Mouse (Mus musculus): Measurements from ENCODE around the gene Pdcd6ip. TPM values are rescaled to one million over a fixed set of nuclear protein-coding genes. Genes with fewer than 3 reads are reported as not detected.
"Not testable (repeated sequence)": the region's sequence is repeated elsewhere in the genome, so short reads cannot be mapped to it uniquely, and the experiment has no call there.

Pdcd6ip gene
- polyA plus RNA-seq (2012; ENCODE audit: insufficient read depth, insufficient read length, missing spikeins), result 43.4 and 57.6 TPM in 2 replicates

- peaks cover 18% of the 10 kb centered on the region for H3K4me1 ChIP-seq (ENCODE audit: control insufficient read depth, insufficient read depth, insufficient read length, low read length)
- H3K4me3 ChIP-seq (ENCODE audit: insufficient read depth, low read depth, low read length), result peak within 1 kb of the TSS; percentile 98
- H3K27ac ChIP-seq (replicated peaks; ENCODE audit: low read depth, low read length), result peak within 1 kb of the TSS; percentile 97
Observed at GRCm38 (mm10) chr9:113707481-113708360, at the start of gene Pdcd6ip. Gene Pdcd6ip (minus strand): TSS chr9:113708259.

GRCm38 (mm10) chr9:113755888-113756719 is 48.0 kb upstream of the Pdcd6ip start:
- H3K27ac ChIP-seq (replicated peaks; ENCODE audit: low read depth, low read length), result no peak overlapping the region
- H3K4me3 ChIP-seq (ENCODE audit: insufficient read depth, low read depth, low read length), result no peak overlapping the region
- H3K4me1 ChIP-seq (ENCODE audit: control insufficient read depth, insufficient read depth, insufficient read length, low read length), result peaks cover 3% of the 10 kb centered on the region; the same call in 1 of the 2 replicates

- Histone ChIP-seq H3K4me1 (ENCODE audit: control insufficient read depth, insufficient read depth, insufficient read length, low read length) (0 out of 2 replicates have a peak, but pooled peaks cover 3% of the 10 kb centered on the region), H3K4me3 (ENCODE audit: insufficient read depth, low read depth, low read length) (no peak overlapping the region), H3K27ac (replicated peaks; ENCODE audit: low read depth, low read length) (no peak overlapping the region)
Observed at GRCm38 (mm10) chr9:113749356-113749755, 41.3 kb upstream of the Pdcd6ip start.

GRCm38 (mm10) chr9:113743291-113743690 is 35.2 kb upstream of the Pdcd6ip start:
- H3K27ac ChIP-seq (replicated peaks; ENCODE audit: low read depth, low read length), result no peak overlapping the region
- no peak overlapping the region for H3K4me3 ChIP-seq (ENCODE audit: insufficient read depth, low read depth, low read length)
- H3K4me1 ChIP-seq (ENCODE audit: control insufficient read depth, insufficient read depth, insufficient read length, low read length), result peaks cover 2% of the 10 kb centered on the region; the same call in 1 of the 2 replicates

- H3K4me3 ChIP-seq (ENCODE audit: insufficient read depth, low read depth, low read length), result peak overlapping the region; percentile 94
- H3K27ac ChIP-seq (replicated peaks; ENCODE audit: low read depth, low read length), result no peak overlapping the region
- peaks cover 2% of the 10 kb centered on the region; the same call in 1 of the 2 replicates for H3K4me1 ChIP-seq (ENCODE audit: control insufficient read depth, insufficient read depth, insufficient read length, low read length)
Observed at GRCm38 (mm10) chr9:113742361-113742794, 34.3 kb upstream of the Pdcd6ip start.

GRCm38 (mm10) chr9:113741637-113742137 is 33.6 kb upstream of the Pdcd6ip start:
- Histone ChIP-seq H3K27ac (replicated peaks; ENCODE audit: low read depth, low read length) (peak overlapping the region; percentile 63), H3K4me1 (ENCODE audit: control insufficient read depth, insufficient read depth, insufficient read length, low read length) (peaks cover 2% of the 10 kb centered on the region; the same call in 1 of the 2 replicates), H3K4me3 (ENCODE audit: insufficient read depth, low read depth, low read length) (peak overlapping the region; percentile 94)

GRCm38 (mm10) chr9:113741108-113741636 is 33.1 kb upstream of the Pdcd6ip start, which contains the start of gene Clasp2:
Gene Clasp2 (plus strand): TSS chr9:113741473.
- Histone ChIP-seq H3K4me1 (ENCODE audit: control insufficient read depth, insufficient read depth, insufficient read length, low read length) (peaks cover 2% of the 10 kb centered on the region; the same call in 1 of the 2 replicates), H3K4me3 (ENCODE audit: insufficient read depth, low read depth, low read length) (peak within 1 kb of the TSS; percentile 94), H3K27ac (replicated peaks; ENCODE audit: low read depth, low read length) (peak within 1 kb of the TSS; percentile 95)

- Histone ChIP-seq H3K4me1 (ENCODE audit: control insufficient read depth, insufficient read depth, insufficient read length, low read length) (peaks cover 2% of the 10 kb centered on the region; the same call in 1 of the 2 replicates), H3K27ac (replicated peaks; ENCODE audit: low read depth, low read length) (peak overlapping the region; percentile 62), H3K4me3 (ENCODE audit: insufficient read depth, low read depth, low read length) (peak overlapping the region; percentile 7)
Observed at GRCm38 (mm10) chr9:113738941-113739340, 30.9 kb upstream of the Pdcd6ip start.

- Histone ChIP-seq H3K27ac (replicated peaks; ENCODE audit: low read depth, low read length) (no peak overlapping the region), H3K4me1 (ENCODE audit: control insufficient read depth, insufficient read depth, insufficient read length, low read length) (peaks cover 2% of the 10 kb centered on the region; the same call in 1 of the 2 replicates), H3K4me3 (ENCODE audit: insufficient read depth, low read depth, low read length) (no peak overlapping the region)
Observed at GRCm38 (mm10) chr9:113738021-113738420, 30.0 kb upstream of the Pdcd6ip start.

- H3K4me3 ChIP-seq (ENCODE audit: insufficient read depth, low read depth, low read length), result no peak overlapping the region
- H3K4me1 ChIP-seq (ENCODE audit: control insufficient read depth, insufficient read depth, insufficient read length, low read length), result peaks cover 2% of the 10 kb centered on the region; the same call in 1 of the 2 replicates
- H3K27ac ChIP-seq (replicated peaks; ENCODE audit: low read depth, low read length), result no peak overlapping the region
Observed at GRCm38 (mm10) chr9:113735920-113736319, 27.9 kb upstream of the Pdcd6ip start.

- H3K27ac ChIP-seq (replicated peaks; ENCODE audit: low read depth, low read length), result no peak overlapping the region
- no peak overlapping the region for H3K4me3 ChIP-seq (ENCODE audit: insufficient read depth, low read depth, low read length)
- H3K4me1 ChIP-seq (ENCODE audit: control insufficient read depth, insufficient read depth, insufficient read length, low read length), result no peaks in the 10 kb centered on the region
Observed at GRCm38 (mm10) chr9:113731540-113731939, 23.5 kb upstream of the Pdcd6ip start.

GRCm38 (mm10) chr9:113726991-113727680 is 19.1 kb upstream of the Pdcd6ip start:
- Histone ChIP-seq H3K27ac (replicated peaks; ENCODE audit: low read depth, low read length) (no peak overlapping the region), H3K4me3 (ENCODE audit: insufficient read depth, low read depth, low read length) (no peak overlapping the region)

GRCm38 (mm10) chr9:113726131-113726530 is 18.1 kb upstream of the Pdcd6ip start:
- H3K4me1 ChIP-seq (ENCODE audit: control insufficient read depth, insufficient read depth, insufficient read length, low read length), result no peaks in the 10 kb centered on the region
- no peak overlapping the region for H3K4me3 ChIP-seq (ENCODE audit: insufficient read depth, low read depth, low read length)
- no peak overlapping the region for H3K27ac ChIP-seq (replicated peaks; ENCODE audit: low read depth, low read length)

More at GRCm38 (mm10) chr9:113726991-113727680, 19.1 kb upstream of the Pdcd6ip start:
- no peaks in the 10 kb centered on the region for H3K4me1 ChIP-seq (ENCODE audit: control insufficient read depth, insufficient read depth, insufficient read length, low read length)

GRCm38 (mm10) chr9:113725609-113726008 is 17.6 kb upstream of the Pdcd6ip start:
- not testable (repeated sequence) for H3K4me3 ChIP-seq (ENCODE audit: insufficient read depth, low read depth, low read length); H3K27ac ChIP-seq (replicated peaks; ENCODE audit: low read depth, low read length)

More at GRCm38 (mm10) chr9:113725609-113726008, 17.6 kb upstream of the Pdcd6ip start:
- H3K4me1 ChIP-seq (ENCODE audit: control insufficient read depth, insufficient read depth, insufficient read length, low read length), result not testable (repeated sequence)

Data from brown adipose tissue, adult 24 weeks (tissue).